Mouse (Mus musculus) CH12.LX (cell line): Measurements from ENCODE around the gene Borcs7.

ENCODE experiments used
- CTCF ChIP-seq, 2 experiments: IDR thresholded peaks in 1 of 2; conservative IDR thresholded peaks in 1 of 2; 2 replicates each; pipeline ENCODE4 v1.5.1; 2011 to 2012; ENCODE audit warnings: low read depth in 2 of 2, low read length in 2 of 2, improper control_type of control experiment in 1 of 2, inconsistent platforms in 1 of 2, mild to moderate bottlenecking in 1 of 2, moderate library complexity in 1 of 2
- SIN3A ChIP-seq: IDR thresholded peaks from 2 replicates; pipeline ENCODE4 v1.6.1; 2012; ENCODE audit warnings: low read length, improper control_type of control experiment, inconsistent platforms

DNA sequence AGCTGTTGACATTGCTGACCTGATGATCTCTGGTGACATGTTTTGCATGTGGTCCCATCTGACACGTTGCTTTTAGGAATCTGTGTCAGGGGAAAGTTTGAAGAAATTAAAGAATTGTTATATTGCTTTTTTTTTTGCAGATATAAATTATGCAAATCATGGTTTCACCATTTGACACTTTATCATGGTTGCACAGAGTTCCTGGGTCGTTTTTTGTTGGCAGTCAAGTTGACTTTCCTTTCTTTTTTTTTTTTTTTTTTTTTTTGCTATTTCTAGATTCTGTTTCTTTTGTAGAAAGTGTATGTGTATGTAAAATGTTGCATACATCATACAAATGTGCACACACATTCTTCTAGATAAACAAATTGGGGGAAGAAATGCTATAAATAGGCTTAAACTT lies 1.4 kb downstream of the Borcs7 start:
- TF ChIP-seq SIN3A, result no peak
- TF ChIP-seq CTCF (conservative IDR thresholded peaks at IDR 0.05 in 1 of 2, IDR thresholded peaks at IDR 0.05 in 1 of 2; ENCODE audit: low read depth in 2 of 2, low read length in 2 of 2), result no peak
